Mouse (Mus musculus): Measurements from ENCODE around the gene 4930435E12Rik.
"Not testable (repeated sequence)": the region's sequence is repeated elsewhere in the genome, so short reads cannot be mapped to it uniquely, and the experiment has no call there.

The 4930435E12Rik gene

DNA sequence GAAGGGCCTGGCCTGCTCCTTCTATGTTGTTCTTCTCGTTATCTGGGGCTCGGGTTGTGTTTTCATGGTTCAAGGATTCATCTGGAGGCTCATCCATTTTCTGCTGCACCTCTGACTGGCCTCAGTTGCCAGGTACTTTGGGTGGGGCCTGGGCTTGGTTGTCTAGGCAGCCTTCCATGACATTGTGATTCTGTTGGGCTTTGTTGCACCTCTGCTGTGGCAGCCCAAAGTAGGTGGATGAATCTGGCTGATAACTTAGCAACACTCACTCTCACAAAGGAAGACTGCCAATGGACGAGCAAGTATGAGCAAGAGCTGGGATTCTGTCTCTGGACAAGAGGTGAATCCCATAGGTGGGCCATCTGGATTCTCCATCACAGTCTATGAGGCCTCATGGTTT lies at the start of gene 4930435E12Rik:
TSS of gene 4930435E12Rik (minus strand) at position 101 of the 400 bp plus-strand sequence.
- no peak for DNase-seq (ENCODE audit: low read depth, low spot score)

DNA sequence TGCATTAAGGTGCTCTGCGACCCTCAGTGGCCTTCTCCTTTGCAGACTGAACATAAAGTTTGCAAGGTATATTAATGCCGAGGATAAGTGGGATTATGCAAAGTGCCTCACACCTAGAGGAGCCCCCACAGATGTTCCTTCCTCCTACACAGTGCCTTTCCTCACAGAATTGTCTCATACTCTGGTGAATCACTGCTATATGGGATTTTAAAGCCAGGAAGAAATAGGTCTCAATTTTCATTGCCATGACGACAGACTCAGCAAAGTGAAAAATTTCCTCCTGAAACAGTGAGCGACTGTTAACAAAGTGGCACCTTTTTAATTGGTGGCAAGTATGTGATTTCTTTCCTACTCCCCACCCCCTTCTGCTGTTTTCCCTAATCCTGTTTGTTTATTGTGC lies 45.9 kb upstream of the 4930435E12Rik start:
- DNase-seq (ENCODE audit: low read depth, low spot score) = no peak

DNA sequence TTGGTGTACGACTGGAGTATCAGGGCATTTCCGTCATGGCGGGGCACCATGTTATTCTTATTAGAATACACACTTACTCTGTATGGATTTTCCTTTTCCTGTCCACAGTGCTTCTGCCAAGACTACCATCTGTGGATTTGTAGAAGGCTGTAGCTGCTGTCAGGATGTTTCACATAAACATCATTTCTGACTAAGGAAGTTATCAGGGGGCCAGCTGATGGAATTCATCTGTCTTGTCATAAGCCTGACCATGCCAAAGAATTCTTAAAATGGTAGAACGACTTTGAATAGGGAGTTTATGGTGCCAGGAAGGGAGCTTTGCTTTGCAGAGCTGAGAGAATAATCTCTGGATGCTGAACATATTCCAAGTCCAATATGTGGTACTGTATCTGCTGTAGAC lies 44.7 kb upstream of the 4930435E12Rik start:
- DNase-seq (ENCODE audit: low read depth, low spot score) = no peak

DNA sequence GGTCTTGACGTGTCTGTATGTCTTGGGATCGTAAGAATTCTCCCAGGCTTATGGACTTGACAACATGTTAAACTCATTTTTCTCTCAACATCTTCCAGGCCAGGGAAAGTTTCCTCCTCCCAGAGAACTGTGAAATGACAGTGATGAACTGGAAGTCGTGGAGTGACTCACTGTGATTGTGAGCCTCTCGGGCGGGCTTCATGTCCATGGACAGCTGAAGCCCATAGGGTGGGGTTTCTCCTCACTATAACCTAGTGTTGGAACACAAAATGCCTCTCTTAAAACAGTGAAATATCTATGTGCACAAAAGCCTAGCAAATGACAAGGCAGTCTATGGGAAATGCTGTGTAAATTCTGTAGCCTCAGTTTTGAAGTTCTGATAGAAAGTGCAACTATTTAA lies 35.8 kb upstream of the 4930435E12Rik start:
- no peak for DNase-seq (ENCODE audit: low read depth, low spot score)

DNA sequence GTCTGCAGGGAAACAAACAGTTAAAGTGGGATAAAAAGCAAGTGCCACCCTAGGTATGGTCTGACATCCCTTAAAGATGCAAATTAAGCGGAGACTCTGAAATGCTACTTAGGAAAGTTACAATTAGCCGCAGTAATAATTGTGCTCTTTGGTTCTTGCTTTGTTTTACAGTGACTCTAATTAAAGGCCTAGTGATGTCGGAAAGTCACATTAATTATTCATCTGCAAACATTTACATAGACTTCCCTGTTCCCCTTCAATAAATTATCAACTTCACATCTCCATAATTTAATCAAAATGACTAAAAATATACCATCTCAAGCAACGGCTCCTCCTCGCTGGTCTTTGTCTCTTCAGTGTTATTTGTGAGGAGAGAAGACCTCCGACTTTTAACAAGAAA lies 32.0 kb upstream of the 4930435E12Rik start:
- DNase-seq (ENCODE audit: low read depth, low spot score) = no peak

DNA sequence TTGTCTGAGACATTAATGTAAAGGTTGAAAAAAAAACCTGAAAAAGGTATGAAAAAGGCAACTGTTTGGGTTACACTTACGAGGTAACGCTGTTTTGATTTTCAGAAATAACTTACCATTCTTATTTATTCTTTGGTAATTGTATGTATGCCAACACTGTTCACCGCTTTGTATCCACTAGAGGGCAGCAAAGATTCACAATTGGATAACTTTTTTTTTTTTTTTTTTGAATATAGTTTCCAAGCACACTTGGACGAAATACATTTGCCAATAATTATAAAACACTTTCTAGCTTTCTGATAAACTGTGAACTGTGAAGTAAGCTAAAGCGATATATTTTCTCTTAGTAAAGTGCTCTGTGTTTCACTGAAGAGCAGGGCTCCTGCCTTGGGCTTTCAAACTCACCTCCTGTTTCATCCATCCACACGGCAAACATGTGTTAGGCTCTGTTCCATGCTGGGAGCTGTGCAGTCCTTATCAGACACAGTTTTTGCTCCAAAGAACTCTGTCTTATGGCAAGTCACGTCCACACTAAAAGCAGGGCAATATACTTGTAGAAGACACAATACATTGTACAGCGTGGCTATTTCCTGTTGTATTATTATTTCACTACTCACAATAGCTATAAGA lies 29.7 kb upstream of the 4930435E12Rik start:
- no peak for DNase-seq (ENCODE audit: low read depth, low spot score)

DNA sequence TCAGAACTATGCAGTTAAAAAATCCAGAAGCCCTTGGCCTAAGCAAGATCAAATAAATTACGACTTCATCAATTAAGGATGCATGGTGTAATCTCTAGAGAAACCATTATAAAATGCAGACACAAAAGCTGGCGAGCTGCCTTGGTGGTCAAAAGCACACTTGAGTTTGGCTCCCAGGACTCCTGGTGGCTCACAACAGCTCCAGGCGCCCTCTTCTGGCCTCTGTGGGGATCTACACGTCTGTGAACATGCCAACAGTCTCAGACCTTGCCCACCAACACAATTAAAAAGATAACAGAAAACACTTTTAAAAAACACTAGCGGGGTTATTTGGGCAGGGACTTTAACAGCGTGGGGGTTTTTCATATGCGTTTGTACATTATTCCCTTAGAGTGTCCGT lies 16.0 kb downstream of the 4930435E12Rik start:
- peak; percentile 25 for DNase-seq (ENCODE audit: low read depth, low spot score)

DNA sequence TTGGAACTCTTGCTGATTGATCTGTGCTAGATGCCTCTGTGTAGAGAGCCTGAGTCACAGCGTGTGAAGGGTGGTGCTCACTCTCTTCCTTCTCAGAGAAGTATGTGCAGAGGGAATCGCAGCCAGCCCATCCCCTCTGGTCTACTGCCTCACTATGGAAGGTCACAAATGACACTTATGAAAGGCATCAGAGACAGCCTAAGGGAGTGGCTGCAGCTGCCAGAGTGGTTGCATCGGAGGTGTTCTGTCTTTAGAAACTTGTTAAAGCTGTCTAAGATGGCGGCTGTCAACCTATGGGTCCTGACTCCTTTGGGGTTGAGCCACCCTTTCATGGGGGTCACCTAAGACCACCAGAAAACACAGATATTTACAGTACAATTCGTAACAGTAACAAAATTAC lies 18.4 kb downstream of the 4930435E12Rik start:
- DNase-seq (ENCODE audit: low read depth, low spot score) = no peak

DNA sequence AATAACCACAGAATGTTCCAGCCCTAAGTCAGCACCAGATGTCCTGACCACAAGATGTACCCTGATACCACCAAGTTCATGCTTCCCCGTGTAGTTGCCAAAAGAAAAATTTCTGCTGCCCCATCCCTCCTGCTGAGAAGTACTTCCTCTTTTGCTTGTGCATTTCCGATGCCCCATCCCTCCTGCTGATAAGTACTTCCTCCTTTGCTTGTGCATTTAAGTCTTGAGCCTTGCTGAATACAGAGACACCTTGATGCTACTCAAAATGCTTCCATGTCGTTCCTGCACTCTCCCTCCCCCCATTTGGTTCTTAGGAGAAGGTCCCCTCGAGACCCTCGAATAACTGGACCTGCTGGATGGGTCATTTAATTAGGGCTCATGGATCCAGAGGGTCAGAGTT lies 20.8 kb downstream of the 4930435E12Rik start:
- DNase-seq (ENCODE audit: low read depth, low spot score) = not testable (repeated sequence)

DNA sequence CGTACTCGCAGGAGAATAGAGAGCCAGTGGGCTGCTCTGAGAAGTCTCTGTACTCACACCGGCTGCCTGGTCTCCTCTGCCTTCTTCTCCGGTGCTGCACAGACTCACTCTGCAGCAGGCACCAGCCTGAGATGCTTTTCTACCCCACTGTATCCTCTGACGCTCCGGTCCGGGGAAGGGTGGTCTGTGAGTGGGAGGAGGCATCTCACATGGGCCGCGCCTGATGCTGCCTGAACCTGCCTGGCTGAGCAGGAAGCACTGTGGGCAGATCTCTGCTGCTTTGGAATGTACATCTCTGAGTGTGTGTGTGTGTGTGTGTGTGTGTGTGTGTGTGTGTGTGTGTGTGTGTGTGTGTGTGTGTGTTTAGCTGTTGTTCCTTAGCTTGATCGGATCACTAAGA lies 28.5 kb downstream of the 4930435E12Rik start, which contains the start of gene Upk1b:
TSS of gene Upk1b (minus strand) at position 238 of the 400 bp plus-strand sequence.
- no peak for DNase-seq (ENCODE audit: low read depth, low spot score)

DNA sequence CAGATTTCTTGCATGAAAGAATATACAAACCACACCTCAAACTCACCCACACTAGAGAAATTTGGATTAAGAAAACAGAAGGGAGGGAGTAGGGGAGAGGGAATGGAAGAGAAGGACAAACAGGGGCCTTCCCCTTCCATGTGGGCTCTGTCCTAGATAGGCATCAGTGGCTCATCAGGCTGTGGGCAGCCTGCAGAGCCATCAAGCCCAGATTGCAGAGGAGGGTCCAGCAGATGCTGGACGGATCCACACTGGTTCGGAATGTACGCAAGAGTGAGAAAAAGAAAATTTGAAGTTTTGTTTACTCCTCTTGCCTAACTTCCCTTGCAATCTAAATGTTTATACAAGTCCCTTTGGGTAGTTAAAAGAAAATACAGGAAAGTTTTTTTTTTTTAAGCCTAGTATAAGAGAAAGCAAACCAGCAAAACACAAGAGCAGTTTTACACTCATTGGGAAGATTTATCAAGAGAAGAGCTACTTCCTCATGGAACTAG lies 29.5 kb downstream of the 4930435E12Rik start:
- no peak for DNase-seq (ENCODE audit: low read depth, low spot score)

DNA sequence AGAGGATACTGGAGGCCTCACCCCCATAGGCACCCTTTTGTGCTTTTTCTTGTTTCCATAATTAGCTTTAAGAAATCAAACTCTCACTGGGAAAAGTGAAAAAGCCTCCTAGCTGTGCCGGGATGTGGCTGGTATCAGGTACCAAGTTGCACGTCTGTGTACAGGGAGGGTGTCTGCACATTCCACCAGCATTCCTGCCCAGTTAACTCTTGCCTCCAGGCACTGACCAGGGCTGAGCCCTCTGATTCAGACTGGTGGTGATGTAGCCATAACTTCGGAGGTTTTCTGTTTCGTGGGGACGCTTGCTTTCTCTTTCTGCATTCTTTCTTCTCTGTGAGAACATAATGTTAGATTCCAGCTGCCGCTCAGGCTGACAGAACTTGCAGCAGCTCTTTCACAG lies 35.4 kb downstream of the 4930435E12Rik start:
- no peak for DNase-seq (ENCODE audit: low read depth, low spot score)

DNA sequence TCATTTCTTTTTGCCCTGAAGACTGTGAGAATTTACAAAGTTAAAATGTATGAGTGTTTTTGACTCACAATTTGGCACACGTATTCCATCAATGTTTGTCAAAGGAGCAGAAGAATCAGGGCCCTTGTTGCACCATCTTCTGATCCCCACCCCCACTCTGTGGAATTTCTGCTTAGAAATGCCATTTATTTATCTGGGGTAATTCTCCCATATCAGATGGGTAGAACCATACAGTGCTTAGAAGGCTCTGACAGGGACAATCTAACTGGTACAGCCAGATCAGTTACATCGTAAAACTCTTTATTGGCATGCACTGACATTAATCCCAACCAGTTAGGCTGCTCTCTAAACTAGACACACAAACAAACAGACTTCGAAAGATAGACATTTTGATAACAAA lies 38.6 kb downstream of the 4930435E12Rik start:
- DNase-seq (ENCODE audit: low read depth, low spot score) = no peak

DNA sequence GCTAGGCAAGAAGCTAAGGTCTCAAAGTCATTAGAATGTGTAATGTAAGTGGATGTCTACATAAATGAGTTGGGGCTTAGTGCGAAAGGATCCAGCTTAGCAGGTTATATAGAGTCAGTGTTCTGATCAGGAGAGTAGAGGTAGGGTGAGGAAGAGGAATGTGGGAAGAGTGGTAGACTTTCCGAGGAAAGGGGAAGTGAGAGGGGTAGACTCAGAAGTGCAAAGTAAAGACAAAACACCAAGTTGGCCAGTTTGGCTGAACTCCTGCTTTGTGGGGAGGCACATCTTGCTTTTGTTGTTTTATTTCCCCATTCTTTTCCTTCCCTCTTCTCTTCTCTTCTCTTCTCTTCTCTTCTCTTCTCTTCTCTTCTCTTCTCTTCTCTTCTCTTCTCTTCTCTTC lies 39.5 kb downstream of the 4930435E12Rik start:
- no peak for DNase-seq (ENCODE audit: low read depth, low spot score)

DNA sequence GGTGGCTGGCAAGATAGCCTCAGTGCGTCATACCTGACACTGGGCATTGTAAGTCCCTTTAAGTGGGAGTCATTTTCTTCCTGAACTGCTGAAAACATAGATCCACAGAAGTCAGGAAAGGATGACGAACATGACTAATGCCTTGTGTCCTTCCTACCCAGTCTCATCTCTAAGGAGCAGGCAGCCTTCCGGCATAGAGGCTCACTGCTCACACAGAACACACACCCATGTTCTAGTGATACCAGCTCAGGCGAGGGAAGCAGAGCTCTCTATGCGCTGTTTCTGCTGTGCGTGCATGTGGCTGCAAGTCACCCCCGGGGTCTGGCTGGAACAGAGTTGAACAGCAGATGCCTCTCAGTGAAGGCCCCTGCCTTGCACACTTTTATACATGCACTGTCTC lies 43.2 kb downstream of the 4930435E12Rik start:
- no peak for DNase-seq (ENCODE audit: low read depth, low spot score)

DNA sequence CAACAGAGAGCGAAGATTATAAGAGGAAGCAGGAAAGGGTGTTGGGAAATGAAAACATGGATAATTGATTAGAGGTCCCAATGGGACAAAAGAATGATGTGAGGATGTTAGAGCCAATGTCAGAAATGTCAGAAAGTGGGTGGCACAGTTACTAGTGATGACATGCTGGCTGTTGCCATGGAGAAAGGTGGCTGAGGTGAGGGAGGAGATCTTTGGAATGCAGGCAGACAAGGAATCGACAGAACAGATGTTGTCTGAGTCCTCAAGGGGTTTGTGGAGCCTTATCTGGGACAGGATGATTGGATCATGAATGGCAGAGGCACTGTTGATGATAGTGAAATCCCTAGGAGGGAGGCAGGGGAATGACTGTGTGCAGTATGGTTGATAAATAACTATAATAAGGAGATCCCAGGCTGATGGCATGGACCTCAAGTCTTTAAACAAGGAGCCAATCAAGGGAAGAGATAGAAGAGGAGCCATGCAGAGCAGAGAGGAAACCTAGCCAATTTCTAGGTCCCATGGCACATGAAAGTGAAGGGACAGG lies 46.0 kb downstream of the 4930435E12Rik start:
- no peak for DNase-seq (ENCODE audit: low read depth, low spot score)

DNA sequence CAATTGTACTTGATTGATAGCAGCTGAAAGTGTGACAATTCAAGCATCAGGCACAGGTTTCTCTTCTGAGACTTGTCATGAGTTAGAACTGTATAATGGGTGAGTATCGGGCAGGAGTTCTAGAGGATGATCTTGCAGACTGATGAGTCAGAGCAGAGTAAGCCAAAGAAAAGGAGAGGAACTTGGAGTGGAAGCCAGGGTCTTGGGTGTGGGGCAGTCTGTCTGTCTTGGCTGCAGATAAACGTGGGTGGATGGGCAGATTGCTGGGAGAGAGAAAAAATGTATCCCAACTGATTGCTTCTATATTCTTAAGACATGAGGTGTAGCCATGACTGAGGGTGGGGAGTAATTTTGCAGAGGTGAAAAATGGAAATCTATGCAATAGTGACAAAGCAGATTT lies 46.6 kb downstream of the 4930435E12Rik start:
- no peak for DNase-seq (ENCODE audit: low read depth, low spot score)

DNA sequence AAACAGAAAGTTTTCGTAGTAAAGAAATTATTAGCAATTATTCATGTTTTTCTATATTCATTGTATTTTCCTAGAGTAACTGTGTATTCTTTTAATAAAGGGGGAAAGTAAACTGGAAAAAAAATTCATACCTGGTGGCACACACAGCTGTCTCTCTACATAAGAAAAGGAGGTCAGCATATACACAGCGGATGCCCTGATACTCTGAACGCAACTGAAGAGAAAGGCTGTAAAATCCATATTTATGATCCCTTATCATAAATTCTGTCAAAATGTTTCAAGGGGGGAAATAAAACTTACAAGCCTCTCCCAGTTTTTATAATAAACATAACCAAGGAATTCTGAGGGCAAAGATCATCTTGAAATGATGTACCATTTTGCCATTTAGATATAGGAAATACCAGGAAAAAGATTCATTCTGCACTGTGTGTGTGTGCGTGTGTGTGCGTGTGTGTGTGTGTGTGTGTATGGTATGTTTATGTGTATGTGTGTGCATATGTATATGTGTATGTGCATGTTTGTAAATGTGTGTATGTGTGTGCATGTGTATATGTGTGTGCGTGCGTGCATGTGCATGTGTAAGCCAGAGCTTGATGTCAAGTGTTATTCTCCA lies 47.5 kb downstream of the 4930435E12Rik start:
- DNase-seq (ENCODE audit: low read depth, low spot score) = no peak

DNA sequence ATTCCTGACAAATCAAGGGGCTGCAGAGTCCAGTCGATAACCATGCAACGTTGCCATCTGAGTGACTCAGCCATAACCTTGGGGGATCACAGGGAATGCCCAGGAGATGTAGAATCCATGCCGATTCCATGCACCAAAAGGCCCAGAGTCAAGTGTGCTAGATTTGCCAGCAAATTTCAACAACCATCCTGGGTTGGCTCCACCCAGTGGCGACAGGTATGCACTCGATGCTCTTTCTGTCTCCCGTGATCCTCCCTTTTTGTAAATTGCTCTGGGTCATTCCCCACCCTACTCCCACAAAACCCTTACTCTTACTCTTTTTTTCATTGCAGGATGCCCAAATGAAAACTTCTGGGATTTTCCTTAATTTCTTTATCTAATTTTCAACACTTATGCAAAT lies 52.2 kb downstream of the 4930435E12Rik start:
- no peak for DNase-seq (ENCODE audit: low read depth, low spot score)

DNA sequence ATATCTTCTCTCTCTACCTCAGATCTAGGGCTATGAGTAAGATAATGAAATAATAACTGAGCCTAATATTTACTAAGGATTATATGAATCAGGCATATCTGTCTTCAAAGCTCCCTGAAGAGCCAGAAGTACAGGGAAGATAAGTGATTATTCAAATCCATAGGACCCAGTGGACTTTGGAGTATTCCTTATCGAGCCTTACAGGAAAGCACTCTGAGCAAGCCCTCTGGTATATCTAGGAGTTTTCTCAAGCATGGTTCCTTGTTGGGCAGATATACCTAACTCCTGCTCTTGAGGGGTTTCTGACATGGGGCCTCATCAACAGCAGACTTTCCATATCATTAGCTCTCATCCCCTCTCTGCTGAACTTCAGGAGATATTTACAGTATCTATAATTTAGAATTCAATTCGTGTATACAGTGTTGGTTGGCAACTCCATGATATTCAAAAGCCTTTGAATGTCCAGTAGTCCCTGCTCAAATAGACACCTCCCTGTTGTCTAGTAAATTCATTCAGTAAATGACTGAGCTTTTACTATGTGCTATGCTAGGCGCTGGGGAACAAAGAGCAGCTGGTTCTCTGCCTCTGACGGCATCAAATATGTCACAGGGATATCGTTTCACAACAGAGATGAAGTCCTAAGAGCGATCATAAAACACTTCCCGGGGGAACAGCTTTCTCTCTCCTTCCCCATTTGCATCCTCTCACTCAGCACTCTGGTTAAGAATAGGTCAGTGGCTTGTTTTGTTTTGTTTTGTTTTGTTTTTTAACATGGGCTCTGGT lies 53.4 kb downstream of the 4930435E12Rik start:
- DNase-seq (ENCODE audit: low read depth, low spot score) = no peak

DNA sequence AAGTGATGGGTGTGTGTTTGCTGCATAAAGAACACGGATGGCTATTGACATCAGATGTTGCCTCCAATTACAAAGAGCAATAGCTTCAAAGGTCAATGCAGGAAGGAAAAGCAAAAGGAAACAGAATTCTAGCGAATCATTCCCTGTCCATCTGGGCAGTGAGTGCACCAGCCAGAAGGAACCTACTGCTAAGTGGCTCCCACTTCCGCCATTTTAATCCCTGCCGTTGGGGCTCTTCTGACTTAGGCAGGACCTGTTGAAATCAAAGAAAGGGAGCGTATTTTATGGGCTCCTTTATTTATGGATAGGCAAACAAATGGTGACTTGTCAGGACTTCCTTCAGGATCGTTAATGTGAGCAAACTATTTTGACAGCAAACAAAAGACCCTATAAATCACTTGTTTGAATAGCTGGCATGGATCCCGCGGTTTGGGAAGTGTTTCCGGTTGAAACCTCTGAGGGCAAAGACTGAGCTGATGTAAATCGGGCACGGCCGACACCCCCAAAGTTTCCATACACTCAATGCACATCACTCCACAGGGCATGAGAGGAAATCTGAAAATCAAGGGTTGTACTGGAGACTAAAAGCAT lies 55.5 kb downstream of the 4930435E12Rik start:
- no peak for DNase-seq (ENCODE audit: low read depth, low spot score)

DNA sequence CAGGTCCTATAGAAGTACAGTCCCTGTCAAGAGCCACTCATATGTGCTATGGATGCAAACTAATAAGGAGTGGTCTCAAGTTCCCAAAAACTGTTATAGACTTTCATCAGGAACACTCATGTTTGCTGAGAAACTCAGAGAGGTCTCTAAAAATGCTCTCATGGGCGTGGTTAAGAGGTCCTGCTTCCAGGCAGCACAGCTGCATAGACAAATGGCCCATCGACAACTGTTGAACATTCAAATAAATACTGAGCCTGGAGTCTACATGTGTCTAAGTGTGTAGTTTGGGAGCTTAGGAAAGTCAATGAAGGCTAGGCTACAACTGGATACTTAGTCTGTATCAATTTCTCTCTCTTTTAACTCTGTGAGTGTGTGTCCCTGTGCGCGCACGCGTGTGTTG lies 57.4 kb downstream of the 4930435E12Rik start:
- no peak for DNase-seq (ENCODE audit: low read depth, low spot score)
